Mouse (Mus musculus) spleen, adult 10 weeks (tissue): Measurements from ENCODE around the gene Pde2a. TPM values are rescaled to one million over a fixed set of nuclear protein-coding genes. Genes with fewer than 3 reads are reported as not detected.

Experiments used
- polyA plus RNA-seq: library from polyadenylated mRNA; stranded (reverse); fragments of 350-450 nt; fragmentation: Illumina TruSeq; extraction: RNeasy Lipid Tissue Mini Kit (QIAGEN cat#74804); gene quantifications from one replicate; pipeline ENCODE4 v1.2.3, GENCODE M21; 2015; ENCODE audit warnings: low replicate concordance; ENCODE audit not compliant: insufficient read depth

Gene Pde2a
- polyA plus RNA-seq: 38.7 TPM

DNA sequence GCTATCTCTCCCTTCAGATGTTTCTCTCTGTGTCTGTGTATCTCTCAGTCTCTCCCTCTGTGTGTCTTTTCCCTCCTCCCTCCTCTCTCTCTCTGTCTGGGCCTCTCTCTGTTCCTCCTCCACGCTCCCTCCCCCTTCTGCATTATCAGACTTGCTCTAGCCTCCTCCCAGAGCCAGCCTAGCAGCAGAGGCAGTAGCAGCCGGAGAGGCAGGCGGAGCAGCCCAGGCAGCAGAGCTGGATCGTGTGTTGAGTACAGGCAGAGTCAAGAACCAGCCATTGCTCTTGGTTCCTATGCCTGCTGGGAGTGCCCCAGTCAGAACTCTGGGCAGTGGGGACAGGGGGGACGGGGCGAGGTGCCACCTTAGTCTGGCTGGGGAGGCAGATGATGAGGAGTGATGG lies at the start of gene Pde2a:
TSS of gene Pde2a (plus strand) at position 163 of the 400 bp plus-strand sequence.

DNA sequence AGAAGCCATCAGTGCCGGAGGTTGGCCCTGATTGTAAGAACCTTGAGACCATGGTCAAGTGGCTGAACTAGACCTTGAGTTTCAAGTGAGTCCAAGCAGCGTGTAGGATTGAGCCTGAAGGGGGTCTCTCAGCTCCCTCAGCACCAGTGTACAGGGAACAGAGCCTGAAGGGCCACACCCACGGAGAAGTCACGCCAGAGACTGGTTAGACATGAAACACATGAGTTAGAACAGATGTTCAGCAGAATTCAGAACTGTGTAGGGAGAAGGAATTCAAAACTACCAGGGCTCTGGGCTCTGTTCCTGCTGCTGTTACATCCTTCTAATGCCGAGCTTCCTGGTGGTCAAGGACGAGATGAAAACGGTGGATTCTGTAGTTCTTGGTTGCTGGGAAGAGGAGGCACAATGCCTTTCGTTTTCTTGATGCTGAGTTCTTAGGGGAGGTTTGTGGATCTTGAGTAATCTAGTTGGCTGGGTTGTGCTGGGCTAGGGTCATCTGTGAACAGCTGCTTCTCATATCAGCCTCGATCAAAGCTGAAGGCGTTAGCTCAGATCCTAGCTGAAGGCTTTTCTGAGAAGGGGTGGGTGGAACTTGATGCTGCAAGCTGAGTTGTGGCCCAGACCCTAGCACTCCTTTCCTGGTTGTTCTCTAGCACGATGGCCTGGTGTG lies 11.1 kb upstream of the Pde2a start, which contains the start of gene Gm45837:
TSS of gene Gm45837 (plus strand) at position 620 of the 670 bp plus-strand sequence.

Other genes starting within 250 kb of the Pde2a start
- 43.0 TPM for gene Atg16l2, start 119.4 kb upstream of the Pde2a start, polyA plus RNA-seq
- gene Stard10, start 104.6 kb upstream of the Pde2a start, polyA plus RNA-seq: 14.7 TPM
- gene Arap1, start 73.6 kb upstream of the Pde2a start, polyA plus RNA-seq: 59.7 TPM
- gene Gm45837, start 10.8 kb upstream of the Pde2a start, polyA plus RNA-seq: not detected
- 32.3 TPM for gene Art2b, start 163.9 kb downstream of the Pde2a start, polyA plus RNA-seq
- gene Clpb, start 241.9 kb downstream of the Pde2a start, polyA plus RNA-seq: 10.1 TPM